13 mouse cellular contexts compared by ENCODE assay signal in the genomic region with DNA sequence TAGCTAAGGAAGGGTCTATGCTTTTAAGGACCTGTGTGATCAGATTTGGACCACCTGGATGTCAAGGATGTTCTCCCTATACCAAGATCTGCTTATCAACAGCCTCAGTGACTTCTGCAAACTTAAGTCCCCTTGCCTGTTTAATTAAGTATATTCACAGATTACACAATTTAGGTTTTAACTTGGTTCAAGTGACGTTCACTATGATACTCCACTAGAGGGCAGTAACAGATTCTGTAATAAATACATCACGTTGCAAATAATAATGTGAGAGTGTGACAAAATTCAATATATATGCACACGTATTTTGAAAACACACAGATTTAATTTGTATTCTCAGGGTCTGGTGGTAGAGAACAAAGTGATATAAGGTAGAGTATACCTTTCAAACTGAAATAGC. TPM values are rescaled to one million over a fixed set of nuclear protein-coding genes. Genes with fewer than 3 reads are reported as not detected.
DNase-seq lines count a peak whose midpoint lies in the region; ATAC-seq and TF ChIP-seq lines count a peak whose summit lies in the region.
"Had no signal": no experiment of that assay in that cellular context is flagged by ENCODE, and none has a peak within 500 bp of the region (broad histone marks: within the 10 kb centered on the region; RNA-seq: fewer than 3 reads in every experiment).

No protein-coding gene starts in this region.

- dilution Hi-C loops in CH12.LX (cut with MboI; ENCODE audit: extremely low pct_ligation_motif_present, extremely low pct_unique_long_range_greater_than_20kb, low sequenced_read_pairs): no loop called here

- no peak for ATAC-seq in intestine, postnatal 0 days
- ATAC-seq in intestine, embryonic 16.5 days: no peak
- peak; percentile 83 for ATAC-seq in granulocyte monocyte progenitor cell, adult 5-6 weeks (replicated peaks; ENCODE audit: poor library complexity, severe bottlenecking)

- no peaks in the 10 kb centered on the region for H3K27me3 ChIP-seq in intestine, postnatal 0 days (replicated peaks; ENCODE audit: control insufficient read depth, insufficient read depth, low read length)
- H3K27me3 ChIP-seq in intestine, embryonic 16.5 days (replicated peaks; ENCODE audit: control insufficient read depth, insufficient read depth, low read length): no peaks in the 10 kb centered on the region
- no peaks in the 10 kb centered on the region for H3K27me3 ChIP-seq in CH12.LX (replicated peaks)
- H3K27me3 ChIP-seq: hindbrain, embryonic 15.5 days had no signal

- no peak for TF ChIP-seq EP300 in CH12.LX (IDR thresholded peaks at IDR 0.05; ENCODE audit: low read length)

- peak; percentile 47 for TF ChIP-seq CTCF in intestine, postnatal 0 days (IDR thresholded peaks at IDR 0.05; ENCODE audit: low read depth)
- peak; percentile 22 to 48; a peak in 3 of 4 replicates for TF ChIP-seq CTCF in CH12.LX (conservative IDR thresholded peaks at IDR 0.05 in 1 of 2, IDR thresholded peaks at IDR 0.05 in 1 of 2; ENCODE audit: low read depth in 2 of 2, low read length in 2 of 2)

- 53% methylated on average over 3 of the region's 3 CpGs for WGBS in intestine, postnatal 0 days
- WGBS in intestine, embryonic 16.5 days: 50% methylated on average over 3 of the region's 3 CpGs

- H3K4me1 ChIP-seq in intestine, postnatal 0 days (replicated peaks; ENCODE audit: control insufficient read depth, insufficient read depth, low read length): no peaks in the 10 kb centered on the region
- no peaks in the 10 kb centered on the region for H3K4me1 ChIP-seq in intestine, embryonic 16.5 days (ENCODE audit: control insufficient read depth, insufficient read depth, low read length)
- no peaks in the 10 kb centered on the region for H3K4me1 ChIP-seq in CH12.LX (ENCODE audit: control insufficient read depth in 1 of 2, insufficient read depth in 2 of 2)
- H3K4me1 ChIP-seq: hindbrain, embryonic 15.5 days had no signal

- H3K9me3 ChIP-seq in intestine, postnatal 0 days (ENCODE audit: control insufficient read depth): no peaks in the 10 kb centered on the region
- 0 out of 2 replicates have a peak, but pooled peaks cover 3% of the 10 kb centered on the region for H3K9me3 ChIP-seq in intestine, embryonic 16.5 days (ENCODE audit: control insufficient read depth, low read length)
- no peaks in the 10 kb centered on the region for H3K9me3 ChIP-seq in CH12.LX (replicated peaks; ENCODE audit: low read length)
- H3K9me3 ChIP-seq: hindbrain, embryonic 15.5 days had no signal

- peak; percentile 51 for DNase-seq in 416B (ENCODE audit: low read depth)
- peak; percentile 27 for DNase-seq in CH12.LX (ENCODE audit: extremely low read depth)
- DNase-seq in urinary bladder, postnatal 10 days (ENCODE audit: low spot score): no peak
- no peak for DNase-seq in kidney, adult 18-20 months
- DNase-seq: adrenal gland, postnatal 36 days had no signal

- in situ Hi-C loops in CH12.LX (cut with MboI; ENCODE audit: low pct_ligation_motif_present, low pct_unique_long_range_greater_than_20kb, low sequenced_read_pairs): loop anchor here (25.0 kb wide), 1 partner anchor 250 kb away; the partner anchor contains the start of gene Prss2

- TF ChIP-seq POLR2A in CH12.LX (IDR thresholded peaks at IDR 0.05; ENCODE audit: low read depth, low read length): no peak

- no peaks in the 10 kb centered on the region for H3K36me3 ChIP-seq in intestine, postnatal 0 days (ENCODE audit: control insufficient read depth, insufficient read depth)
- H3K36me3 ChIP-seq in intestine, embryonic 16.5 days (ENCODE audit: control insufficient read depth, insufficient read depth, low read length): no peaks in the 10 kb centered on the region
- no peaks in the 10 kb centered on the region for H3K36me3 ChIP-seq in CH12.LX (replicated peaks in 1 of 2; ENCODE audit: control insufficient read depth in 1 of 2, insufficient read depth in 1 of 2, low read length in 1 of 2)
- H3K36me3 ChIP-seq: hindbrain, embryonic 15.5 days had no signal

- no peak overlapping the region for H3K4me3 ChIP-seq in intestine, postnatal 0 days (ENCODE audit: low read depth, low read length)
- H3K4me3 ChIP-seq in intestine, embryonic 16.5 days (ENCODE audit: low read length): no peak overlapping the region
- no peak overlapping the region for H3K4me3 ChIP-seq in CH12.LX (replicated peaks in 1 of 3; ENCODE audit: low read depth in 2 of 3, low read length in 2 of 3, poor library complexity in 1 of 3)
- H3K4me3 ChIP-seq: hindbrain, embryonic 15.5 days had no signal

- no peak overlapping the region for H3K9ac ChIP-seq in intestine, postnatal 0 days (ENCODE audit: low read depth, low read length)
- H3K9ac ChIP-seq in intestine, embryonic 16.5 days (ENCODE audit: low read depth, low read length): no peak overlapping the region
- no peak overlapping the region for H3K9ac ChIP-seq in CH12.LX (ENCODE audit: insufficient read depth, low read depth)
- H3K9ac ChIP-seq: hindbrain, embryonic 15.5 days had no signal

- H3K4me2 ChIP-seq in intestine, postnatal 0 days (replicated peaks; ENCODE audit: low read depth): no peak overlapping the region
- H3K4me2 ChIP-seq in intestine, embryonic 16.5 days (ENCODE audit: low read depth, low read length): no peak overlapping the region
- no peak overlapping the region for H3K4me2 ChIP-seq in CH12.LX (ENCODE audit: insufficient read depth, low read depth, poor library complexity, severe bottlenecking)
- H3K4me2 ChIP-seq: hindbrain, embryonic 15.5 days had no signal

- H3K27ac ChIP-seq in intestine, postnatal 0 days (ENCODE audit: low read depth, low read length): no peak overlapping the region
- H3K27ac ChIP-seq in intestine, embryonic 16.5 days (ENCODE audit: low read length): no peak overlapping the region
- no peak overlapping the region for H3K27ac ChIP-seq in CH12.LX (ENCODE audit: insufficient read depth, low read depth)
- H3K27ac ChIP-seq: hindbrain, embryonic 15.5 days had no signal

- no peaks in the 10 kb centered on the region for H3K79me2 ChIP-seq in CH12.LX (replicated peaks; ENCODE audit: control insufficient read depth, extremely low read depth, insufficient read depth, poor library complexity, severe bottlenecking)

- peak; percentile 45 for TF ChIP-seq RAD21 in CH12.LX (IDR thresholded peaks at IDR 0.05; ENCODE audit: low read depth, low read length)

TF ChIP-seq in CH12.LX, 34 proteins besides CTCF, POLR2A, EP300 and RAD21:
- TF ChIP-seq SIN3A (IDR thresholded peaks at IDR 0.05; ENCODE audit: low read length): no peak
- peak; percentile 31; the same call in 1 of the 2 replicates for TF ChIP-seq SMC3 (IDR thresholded peaks at IDR 0.05; ENCODE audit: low read depth, low read length)
- no peak for TF ChIP-seq USF2 (conservative IDR thresholded peaks at IDR 0.05; ENCODE audit: low read depth, low read length)
- TF ChIP-seq ZKSCAN1 (IDR thresholded peaks at IDR 0.05; ENCODE audit: borderline replicate concordance, low read depth, low read length): no peak
- TF ChIP-seq KAT2A (IDR thresholded peaks at IDR 0.05; ENCODE audit: insufficient replicate concordance, low read length): no peak

RNA-seq across cellular contexts. Expression of gene Try4, which starts 39.3 kb away (rescaled TPM):
- 10.2 and 18.9 TPM in 2 replicates for polyA plus RNA-seq in intestine, postnatal 0 days (2015; fragmentation: Nextera tagmentation; extraction: Ambion mirVana)
- polyA plus RNA-seq in intestine, embryonic 16.5 days (2015; fragmentation: Nextera tagmentation; extraction: Ambion mirVana): 30.3 and 58.1 TPM in 2 replicates
- total RNA-seq in CH12.LX (2012; rRNA removed) (not detected in 2 replicates), CH12.LX (2014; rRNA removed) (not detected in 2 replicates)
- polyA plus RNA-seq in CH12.LX (2012; ENCODE audit: insufficient read length, low read depth): not detected in 2 replicates
- total RNA-seq in granulocyte monocyte progenitor cell, adult 5-6 weeks (2014; fragmentation: Nextera tagmentation): not detected in 2 replicates
- not detected in 2 replicates for total RNA-seq in granulocyte monocyte progenitor cell, adult 5-6 weeks (2017)
- total RNA-seq: adrenal gland, postnatal 36 days; gastrocnemius, postnatal 4 days; left cerebral cortex, postnatal 14 days had no signal
- polyA plus RNA-seq: hindbrain, embryonic 15.5 days; lung, embryonic 16.5 days; stomach, embryonic 14.5 days had no signal

RNA-seq across cellular contexts. Expression of gene Try5, which starts 53.8 kb away (rescaled TPM):
- polyA plus RNA-seq in intestine, postnatal 0 days (2015; fragmentation: Nextera tagmentation; extraction: Ambion mirVana): 23.2 and 37.8 TPM in 2 replicates
- polyA plus RNA-seq in intestine, embryonic 16.5 days (2015; fragmentation: Nextera tagmentation; extraction: Ambion mirVana): 132 and 195 TPM in 2 replicates
- total RNA-seq in CH12.LX (2012; rRNA removed) (0.17 TPM in 1 of 2 replicates, not detected in the other), CH12.LX (2014; rRNA removed) (not detected in 2 replicates)
- not detected in 2 replicates for polyA plus RNA-seq in CH12.LX (2012; ENCODE audit: insufficient read length, low read depth)
- not detected in 2 replicates for total RNA-seq in granulocyte monocyte progenitor cell, adult 5-6 weeks (2014; fragmentation: Nextera tagmentation)
- total RNA-seq in granulocyte monocyte progenitor cell, adult 5-6 weeks (2017): not detected in 2 replicates
- total RNA-seq: adrenal gland, postnatal 36 days; gastrocnemius, postnatal 4 days; left cerebral cortex, postnatal 14 days had no signal
- polyA plus RNA-seq: lung, embryonic 16.5 days; stomach, embryonic 14.5 days had no signal

Comparison
In these comparisons a context has a peak if more than half of its experiments do, and no peak if none do; other contexts are left out.
1. DNase-seq: peak in 416B (single experiment) and CH12.LX (single experiment); none in urinary bladder, postnatal 10 days (single experiment) and kidney, adult 18-20 months (single experiment).
2. RNA of gene Try4, which starts 39.3 kb away (polyA plus RNA-seq): 30.3 to 58.1 TPM in intestine, embryonic 16.5 days and 10.2 to 18.9 TPM in intestine, postnatal 0 days; not detected in CH12.LX; every median in the first group is over 10 times any median in the second.
3. RNA of gene Try5, which starts 53.8 kb away (polyA plus RNA-seq): 132 to 195 TPM in intestine, embryonic 16.5 days and 23.2 to 37.8 TPM in intestine, postnatal 0 days; not detected in CH12.LX; every median in the first group is over 10 times any median in the second.